Comparison of ENCODE assay signal across 17 mouse cellular contexts in the genomic region with DNA sequence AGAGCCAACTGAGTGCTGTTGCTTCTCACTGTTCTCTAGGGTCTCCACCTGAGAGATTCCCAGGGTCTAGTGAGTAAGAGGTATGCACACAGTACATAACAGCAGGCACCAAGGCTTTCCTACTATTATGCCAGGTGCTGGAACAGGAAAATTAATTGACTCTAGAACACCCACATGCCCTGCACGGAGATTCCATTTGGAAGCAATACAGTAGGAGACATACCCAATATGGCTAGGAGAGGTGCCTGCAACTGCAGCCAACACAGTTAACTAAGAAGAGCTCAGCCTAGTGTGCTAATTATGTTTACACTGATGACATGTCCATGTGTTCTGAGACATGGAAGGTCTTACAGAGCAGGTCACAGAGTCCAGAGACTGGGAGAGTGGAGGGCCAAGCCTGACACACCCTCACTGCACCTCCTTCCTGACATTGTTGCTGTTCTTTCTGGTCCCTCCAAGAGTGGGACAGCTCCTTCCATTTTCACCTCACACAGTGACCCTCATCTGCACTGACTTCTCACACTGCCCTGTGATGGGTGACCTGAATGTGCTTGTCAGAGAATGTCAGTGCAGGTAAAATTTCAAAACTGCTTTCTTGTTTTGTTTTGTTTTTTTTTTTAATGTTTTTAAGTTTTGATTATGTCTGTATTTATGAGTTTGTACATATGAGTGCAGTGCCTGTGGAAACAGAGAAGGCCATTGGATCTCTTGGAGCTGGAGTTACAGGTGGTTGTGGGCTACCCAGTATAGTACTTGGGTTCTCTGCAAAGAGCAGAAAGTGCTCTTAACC.
DNase-seq lines count a peak whose midpoint lies in the region; ATAC-seq and TF ChIP-seq lines count a peak whose summit lies in the region.
"Had no signal": no experiment of that assay in that cellular context is flagged by ENCODE, and none has a peak within 500 bp of the region (broad histone marks: within the 10 kb centered on the region; RNA-seq: fewer than 3 reads in every experiment).

No protein-coding gene starts in this region.

- intact Hi-C loops in heart, adult 2 months (cut with DNase I), result no loop called here
- intact Hi-C loops in heart, postnatal 14 days (cut with DNase I), result no loop called here

- WGBS in heart, adult 2 months, result 18% methylated on average over 1 of the region's 1 CpGs
- 41% methylated on average over 1 of the region's 1 CpGs for WGBS in kidney, adult 2 months
- WGBS in embryonic facial prominence, embryonic 12.5 days, result 95% methylated on average over 1 of the region's 1 CpGs

- ATAC-seq in embryonic facial prominence, embryonic 12.5 days (ENCODE audit: insufficient number of reproducible peaks, insufficient read depth, low FRiP score, low TSS enrichment), result no peak
- ATAC-seq: forebrain, embryonic 16.5 days; midbrain, embryonic 15.5 days had no signal

- no peak overlapping the region for H3K4me2 ChIP-seq in embryonic facial prominence, embryonic 12.5 days (replicated peaks)
- H3K4me2 ChIP-seq: midbrain, embryonic 15.5 days; neural tube, embryonic 12.5 days had no signal

- DNase-seq in heart, adult 2 months, result no peak
- DNase-seq in heart, postnatal 14 days, result no peak
- DNase-seq in kidney, adult 2 months, result no peak
- DNase-seq in kidney, adult 9 months, result no peak
- peak; percentile 65 for DNase-seq in brain, adult 2 months (ENCODE audit: low read depth, low spot score)
- no peak for DNase-seq in ovary, postnatal 10 days (ENCODE audit: low spot score)
- DNase-seq: adrenal gland, postnatal 10 days; cerebellum, postnatal 14 days; embryo, embryonic 11 days; kidney, adult 8-10 months; lung, postnatal 10 days; spleen, adult 18-20 months had no signal

- no peaks in the 10 kb centered on the region for H3K27me3 ChIP-seq in heart, adult 2 months (ENCODE audit: control insufficient read depth, insufficient read depth, low read length)
- no peaks in the 10 kb centered on the region for H3K27me3 ChIP-seq in kidney, adult 2 months (replicated peaks; ENCODE audit: control insufficient read depth, insufficient read depth, low read length)
- no peaks in the 10 kb centered on the region for H3K27me3 ChIP-seq in embryonic facial prominence, embryonic 12.5 days
- H3K27me3 ChIP-seq: midbrain, embryonic 15.5 days; neural tube, embryonic 12.5 days had no signal

- TF ChIP-seq POLR2A in heart, adult 2 months (IDR thresholded peaks at IDR 0.05; ENCODE audit: insufficient read depth, low read depth, low read length), result no peak
- no peak for TF ChIP-seq POLR2A in kidney, adult 2 months (IDR thresholded peaks at IDR 0.05; ENCODE audit: low read depth, low read length)

- H3K9me3 ChIP-seq in embryonic facial prominence, embryonic 12.5 days, result no peaks in the 10 kb centered on the region
- H3K9me3 ChIP-seq: midbrain, embryonic 15.5 days; neural tube, embryonic 12.5 days had no signal

- H3K9ac ChIP-seq in heart, adult 2 months (ENCODE audit: low read depth, low read length), result no peak overlapping the region
- H3K9ac ChIP-seq in embryonic facial prominence, embryonic 12.5 days, result no peak overlapping the region
- H3K9ac ChIP-seq: midbrain, embryonic 15.5 days; neural tube, embryonic 12.5 days had no signal

- TF ChIP-seq EP300 in heart, adult 2 months (IDR thresholded peaks at IDR 0.05; ENCODE audit: insufficient read depth, low read depth, low read length), result peak; percentile 90

- peak overlapping the region; percentile 93 for H3K27ac ChIP-seq in heart, adult 2 months
- peak overlapping the region; percentile 10; the same call in 1 of the 2 replicates for H3K27ac ChIP-seq in kidney, adult 2 months (ENCODE audit: insufficient read depth, low read depth, low read length)
- H3K27ac ChIP-seq in embryonic facial prominence, embryonic 12.5 days, result peak overlapping the region; percentile 82; the same call in 1 of the 2 replicates
- H3K27ac ChIP-seq: left cerebral cortex, adult 2 months; midbrain, embryonic 15.5 days; neural tube, embryonic 12.5 days had no signal

- no peak overlapping the region for H3K4me3 ChIP-seq in heart, adult 2 months
- no peak overlapping the region for H3K4me3 ChIP-seq in kidney, adult 2 months (ENCODE audit: insufficient read depth, low read depth, low read length)
- H3K4me3 ChIP-seq in embryonic facial prominence, embryonic 12.5 days, result no peak overlapping the region
- H3K4me3 ChIP-seq: left cerebral cortex, adult 2 months; midbrain, embryonic 15.5 days; neural tube, embryonic 12.5 days had no signal

- peaks cover 15% of the 10 kb centered on the region for H3K79me2 ChIP-seq in heart, adult 2 months (replicated peaks; ENCODE audit: control insufficient read depth, insufficient read depth, low read length)

- H3K36me3 ChIP-seq in heart, adult 2 months (ENCODE audit: control insufficient read depth, insufficient read depth, low read length), result peaks cover 58% of the 10 kb centered on the region
- H3K36me3 ChIP-seq in kidney, adult 2 months (ENCODE audit: control insufficient read depth, insufficient read depth, low read length), result no peaks in the 10 kb centered on the region; the same call in 1 of the 2 replicates
- H3K36me3 ChIP-seq in embryonic facial prominence, embryonic 12.5 days, result peaks cover 21% of the 10 kb centered on the region
- H3K36me3 ChIP-seq: midbrain, embryonic 15.5 days; neural tube, embryonic 12.5 days had no signal

- H3K4me1 ChIP-seq in heart, adult 2 months (ENCODE audit: control insufficient read depth, insufficient read depth, low read length), result peaks cover 55% of the 10 kb centered on the region
- H3K4me1 ChIP-seq in kidney, adult 2 months (ENCODE audit: control insufficient read depth, insufficient read depth, low read length), result peaks cover 63% of the 10 kb centered on the region
- H3K4me1 ChIP-seq in embryonic facial prominence, embryonic 12.5 days, result peaks cover 71% of the 10 kb centered on the region

- TF ChIP-seq CTCF in heart, adult 2 months (IDR thresholded peaks at IDR 0.05), result no peak
- TF ChIP-seq CTCF in kidney, adult 2 months (conservative IDR thresholded peaks at IDR 0.05; ENCODE audit: insufficient read depth, insufficient read length, low read depth, low read length), result no peak

Comparison
In these comparisons a context has a peak if more than half of its experiments do, and no peak if none do; other contexts are left out.
1. H3K27ac ChIP-seq: peak in every context shown above with its lines; median percentile 93 in heart, adult 2 months; 82 in embryonic facial prominence, embryonic 12.5 days; 10 in kidney, adult 2 months.